Mouse (Mus musculus) hindbrain, embryonic 12.5 days (tissue): Measurements from ENCODE around the gene Pck1. TPM values are rescaled to one million over a fixed set of nuclear protein-coding genes. Genes with fewer than 3 reads are reported as not detected.
A peak's percentile ranks its signal among the peaks of the same experiment; 100 is the strongest.

Source experiments
- ATAC-seq: fragments of 200-750 bp; cut with Nextera tagmentation; 2 replicates; pipeline ENCODE4 v1.8.0; 2017; ENCODE audit warnings: moderate TSS enrichment; ENCODE audit not compliant: low FRiP score
- H3K27ac ChIP-seq: fragments of 300-500 bp; sonication (generic); 2 replicates; pipeline ENCODE4 v1.5.1; 2016; ENCODE audit warnings: mild to moderate bottlenecking
- H3K27me3 ChIP-seq: fragments of 300-500 bp; sonication (generic); 2 replicates; pipeline ENCODE4 v1.6.1; 2016; ENCODE audit warnings: mild to moderate bottlenecking
- H3K36me3 ChIP-seq: fragments of 300-500 bp; sonication (generic); 2 replicates; pipeline ENCODE4 v1.6.1; 2016; ENCODE audit warnings: mild to moderate bottlenecking
- H3K4me1 ChIP-seq: fragments of 300-500 bp; sonication (generic); 2 replicates; pipeline ENCODE4 v1.6.1; 2016
- H3K4me2 ChIP-seq: fragments of 300-500 bp; sonication (generic); replicated peaks from 2 replicates; pipeline ENCODE4 v1.6.1; 2016; ENCODE audit warnings: mild to moderate bottlenecking
- H3K4me3 ChIP-seq: fragments of 300-500 bp; sonication (generic); 2 replicates; pipeline ENCODE4 v1.5.1; 2016; ENCODE audit warnings: mild to moderate bottlenecking
- H3K9ac ChIP-seq: fragments of 300-500 bp; sonication (generic); 2 replicates; pipeline ENCODE4 v1.6.1; 2016; ENCODE audit warnings: mild to moderate bottlenecking, moderate library complexity
- H3K9me3 ChIP-seq: fragments of 300-500 bp; sonication (generic); replicated peaks from 2 replicates; pipeline ENCODE4 v1.6.1; 2016; ENCODE audit warnings: mild to moderate bottlenecking
- WGBS: fragments of 180-500 bp; shearing (Covaris S2); methylation state at CpG from one replicate; pipeline ENCODE4 v1.1.7; 2016; 5-methylcytosine and 5-hydroxymethylcytosine counted together
- polyA plus RNA-seq: library from polyadenylated mRNA; unstranded; fragments of >200 nt; fragmentation: Nextera tagmentation; extraction: Ambion mirVana; gene quantifications from 2 replicates; pipeline ENCODE4 v1.2.1, GENCODE M21; 2016

The Pck1 gene
- polyA plus RNA-seq, 1 experiment from 2014 or later, result not detected

GRCm38 (mm10) chr2:173179046-173179445 is 26.2 kb downstream of the Pck1 start:
- H3K9me3 ChIP-seq, result no peaks in the 10 kb centered on the region
- no peak for ATAC-seq
- H3K36me3 ChIP-seq, result no peaks in the 10 kb centered on the region
- no peak overlapping the region for H3K9ac ChIP-seq
- H3K4me3 ChIP-seq, result no peak overlapping the region
- WGBS, result 77% methylated on average over 7 of the region's 7 CpGs
- no peak overlapping the region for H3K27ac ChIP-seq
- H3K27me3 ChIP-seq, result peaks cover 9% of the 10 kb centered on the region; the same call in 1 of the 2 replicates
- peaks cover 13% of the 10 kb centered on the region for H3K4me1 ChIP-seq
- no peak overlapping the region for H3K4me2 ChIP-seq

GRCm38 (mm10) chr2:173180026-173180425 is 27.2 kb downstream of the Pck1 start:
- Histone ChIP-seq H3K27ac (no peak overlapping the region), H3K4me3 (no peak overlapping the region), H3K4me1 (0 out of 2 replicates have a peak, but pooled peaks cover 4% of the 10 kb centered on the region), H3K9me3 (no peaks in the 10 kb centered on the region), H3K27me3 (peaks cover 14% of the 10 kb centered on the region), H3K4me2 (no peak overlapping the region), H3K9ac (no peak overlapping the region), H3K36me3 (no peaks in the 10 kb centered on the region)
- WGBS, result 73% methylated on average over 4 of the region's 4 CpGs
- no peak for ATAC-seq

GRCm38 (mm10) chr2:173180721-173181388 is 28.0 kb downstream of the Pck1 start:
- ATAC-seq, result no peak

GRCm38 (mm10) chr2:173181486-173181885 is 28.6 kb downstream of the Pck1 start:
- peaks cover 14% of the 10 kb centered on the region for H3K27me3 ChIP-seq
- WGBS, result 63% methylated on average over 5 of the region's 5 CpGs
- ATAC-seq, result no peak

More at GRCm38 (mm10) chr2:173180721-173181388, 28.0 kb downstream of the Pck1 start:
- H3K9ac ChIP-seq, result no peak overlapping the region
- 82% methylated on average over 11 of the region's 11 CpGs for WGBS
- no peaks in the 10 kb centered on the region for H3K36me3 ChIP-seq
- no peaks in the 10 kb centered on the region for H3K9me3 ChIP-seq
- H3K27ac ChIP-seq, result no peak overlapping the region
- H3K4me3 ChIP-seq, result no peak overlapping the region
- H3K4me1 ChIP-seq, result 0 out of 2 replicates have a peak, but pooled peaks cover 4% of the 10 kb centered on the region
- H3K27me3 ChIP-seq, result peaks cover 14% of the 10 kb centered on the region
- H3K4me2 ChIP-seq, result no peak overlapping the region

GRCm38 (mm10) chr2:173181901-173182300 is 29.1 kb downstream of the Pck1 start:
- Histone ChIP-seq H3K36me3 (no peaks in the 10 kb centered on the region), H3K9ac (no peak overlapping the region), H3K4me3 (no peak overlapping the region), H3K9me3 (no peaks in the 10 kb centered on the region), H3K27ac (no peak overlapping the region), H3K4me2 (no peak overlapping the region), H3K27me3 (peaks cover 14% of the 10 kb centered on the region), H3K4me1 (0 out of 2 replicates have a peak, but pooled peaks cover 4% of the 10 kb centered on the region)
- 89% methylated on average over 7 of the region's 7 CpGs for WGBS
- ATAC-seq, result no peak

More at GRCm38 (mm10) chr2:173181486-173181885, 28.6 kb downstream of the Pck1 start:
- no peaks in the 10 kb centered on the region for H3K36me3 ChIP-seq
- H3K9me3 ChIP-seq, result no peaks in the 10 kb centered on the region
- no peak overlapping the region for H3K27ac ChIP-seq
- H3K4me3 ChIP-seq, result no peak overlapping the region
- H3K9ac ChIP-seq, result no peak overlapping the region
- H3K4me1 ChIP-seq, result 0 out of 2 replicates have a peak, but pooled peaks cover 4% of the 10 kb centered on the region
- H3K4me2 ChIP-seq, result no peak overlapping the region

GRCm38 (mm10) chr2:173182796-173183195 is 29.9 kb downstream of the Pck1 start:
- no peak overlapping the region for H3K4me3 ChIP-seq
- 76% methylated on average over 7 of the region's 7 CpGs for WGBS
- 0 out of 2 replicates have a peak, but pooled peaks cover 4% of the 10 kb centered on the region for H3K4me1 ChIP-seq
- ATAC-seq, result no peak
- no peaks in the 10 kb centered on the region for H3K36me3 ChIP-seq
- H3K9me3 ChIP-seq, result no peaks in the 10 kb centered on the region
- H3K4me2 ChIP-seq, result no peak overlapping the region
- H3K9ac ChIP-seq, result no peak overlapping the region
- H3K27me3 ChIP-seq, result peaks cover 16% of the 10 kb centered on the region; the same call in 1 of the 2 replicates
- no peak overlapping the region for H3K27ac ChIP-seq

GRCm38 (mm10) chr2:173183311-173183710 is 30.5 kb downstream of the Pck1 start:
- Histone ChIP-seq H3K4me2 (no peak overlapping the region), H3K27me3 (peaks cover 16% of the 10 kb centered on the region; the same call in 1 of the 2 replicates), H3K9me3 (no peaks in the 10 kb centered on the region), H3K27ac (no peak overlapping the region), H3K4me3 (no peak overlapping the region), H3K4me1 (0 out of 2 replicates have a peak, but pooled peaks cover 4% of the 10 kb centered on the region), H3K36me3 (no peaks in the 10 kb centered on the region), H3K9ac (no peak overlapping the region)
- WGBS, result 89% methylated on average over 10 of the region's 10 CpGs
- ATAC-seq, result no peak

GRCm38 (mm10) chr2:173183836-173184460 is 31.1 kb downstream of the Pck1 start:
- H3K27ac ChIP-seq, result no peak overlapping the region
- no peaks in the 10 kb centered on the region for H3K9me3 ChIP-seq
- no peak overlapping the region for H3K9ac ChIP-seq
- WGBS, result 12% methylated on average over 8 of the region's 8 CpGs
- no peak; the same call in 1 of the 2 replicates for ATAC-seq
- H3K27me3 ChIP-seq, result peaks cover 16% of the 10 kb centered on the region; the same call in 1 of the 2 replicates
- H3K4me2 ChIP-seq, result no peak overlapping the region
- no peak overlapping the region for H3K4me3 ChIP-seq
- H3K36me3 ChIP-seq, result no peaks in the 10 kb centered on the region
- H3K4me1 ChIP-seq, result 0 out of 2 replicates have a peak, but pooled peaks cover 4% of the 10 kb centered on the region

- no peak for ATAC-seq
- H3K4me3 ChIP-seq, result no peak overlapping the region
- H3K4me2 ChIP-seq, result no peak overlapping the region
- H3K36me3 ChIP-seq, result no peaks in the 10 kb centered on the region
- 0 out of 2 replicates have a peak, but pooled peaks cover 4% of the 10 kb centered on the region for H3K4me1 ChIP-seq
- no peaks in the 10 kb centered on the region for H3K9me3 ChIP-seq
- 66% methylated on average over 11 of the region's 11 CpGs for WGBS
- H3K27ac ChIP-seq, result no peak overlapping the region
- H3K27me3 ChIP-seq, result peaks cover 16% of the 10 kb centered on the region; the same call in 1 of the 2 replicates
- no peak overlapping the region for H3K9ac ChIP-seq
Observed at GRCm38 (mm10) chr2:173184475-173185080, 31.7 kb downstream of the Pck1 start.

GRCm38 (mm10) chr2:173185282-173185681 is 32.4 kb downstream of the Pck1 start:
- peaks cover 16% of the 10 kb centered on the region; the same call in 1 of the 2 replicates for H3K27me3 ChIP-seq

GRCm38 (mm10) chr2:173186047-173186943 is 33.4 kb downstream of the Pck1 start:
- H3K4me3 ChIP-seq, result no peak overlapping the region
- 33% methylated on average over 26 of the region's 26 CpGs for WGBS
- H3K4me2 ChIP-seq, result no peak overlapping the region
- H3K27me3 ChIP-seq, result peaks cover 11% of the 10 kb centered on the region; the same call in 1 of the 2 replicates
- 0 out of 2 replicates have a peak, but pooled peaks cover 4% of the 10 kb centered on the region for H3K4me1 ChIP-seq
- H3K9ac ChIP-seq, result no peak overlapping the region
- H3K27ac ChIP-seq, result no peak overlapping the region
- H3K9me3 ChIP-seq, result no peaks in the 10 kb centered on the region
- ATAC-seq, result peak; percentile 65
- H3K36me3 ChIP-seq, result no peaks in the 10 kb centered on the region

More at GRCm38 (mm10) chr2:173185282-173185681, 32.4 kb downstream of the Pck1 start:
- H3K9ac ChIP-seq, result no peak overlapping the region
- H3K36me3 ChIP-seq, result no peaks in the 10 kb centered on the region
- no peak for ATAC-seq
- H3K4me1 ChIP-seq, result 0 out of 2 replicates have a peak, but pooled peaks cover 4% of the 10 kb centered on the region
- H3K4me2 ChIP-seq, result no peak overlapping the region
- H3K9me3 ChIP-seq, result no peaks in the 10 kb centered on the region
- no peak overlapping the region for H3K27ac ChIP-seq
- 72% methylated on average over 6 of the region's 6 CpGs for WGBS
- no peak overlapping the region for H3K4me3 ChIP-seq
